Mouse (Mus musculus) T-helper 1 cell (primary cell): ENCODE data around the gene Magi2.
"Not testable (repeated sequence)": the region's sequence is repeated elsewhere in the genome, so short reads cannot be mapped to it uniquely, and the experiment has no call there.

Experiments used
- in situ Hi-C: fragments of 300-600 bp; cut with MboI, MseI; formaldehyde crosslinking; loops from one replicate; pipeline ENCODE4 v1.15.1; 2025; ENCODE audit warnings: high pct_unique_total_duplicates

Gene Magi2

DNA sequence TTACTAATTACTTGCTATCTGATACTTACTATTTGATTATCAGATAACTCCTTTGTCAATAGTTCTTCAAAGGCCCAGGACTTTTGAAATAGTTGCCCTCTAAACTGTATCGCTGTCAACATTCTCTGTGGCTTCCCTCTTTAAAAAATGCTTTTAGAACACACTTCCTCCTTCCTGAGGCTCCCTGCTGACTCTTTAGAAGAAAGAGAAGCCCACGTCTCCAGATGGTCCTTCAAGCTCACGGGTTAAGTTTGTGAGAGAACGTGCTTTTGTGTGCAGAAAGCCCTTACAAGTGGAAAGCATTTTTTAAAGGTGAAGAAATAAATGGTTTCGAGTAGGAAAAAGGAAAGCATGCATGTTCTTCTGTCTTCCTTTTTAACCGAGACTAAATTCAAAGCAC is 1267.2 kb downstream of the Magi2 start:
- in situ Hi-C loops, result no loop called here

DNA sequence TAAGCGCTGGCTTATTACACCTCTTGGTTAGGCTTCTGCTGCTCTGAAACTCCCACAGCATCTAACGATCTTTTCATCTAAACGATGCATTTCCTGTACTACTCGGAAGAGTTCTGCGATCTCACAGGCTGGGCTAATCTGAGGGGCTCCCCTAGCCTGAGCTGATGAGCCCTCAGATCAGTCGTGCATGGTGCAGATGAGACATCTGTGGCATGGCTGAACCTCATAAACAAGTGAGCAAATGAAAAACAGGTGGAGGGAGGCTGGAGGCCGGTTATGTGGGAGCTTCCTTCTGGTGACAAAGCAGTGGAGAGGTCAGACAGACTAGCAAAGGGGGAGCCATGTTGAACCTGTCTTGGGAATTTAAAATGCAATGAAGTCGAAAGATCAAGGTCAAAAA is 1270.1 kb downstream of the Magi2 start:
- in situ Hi-C loops, result no loop called here

DNA sequence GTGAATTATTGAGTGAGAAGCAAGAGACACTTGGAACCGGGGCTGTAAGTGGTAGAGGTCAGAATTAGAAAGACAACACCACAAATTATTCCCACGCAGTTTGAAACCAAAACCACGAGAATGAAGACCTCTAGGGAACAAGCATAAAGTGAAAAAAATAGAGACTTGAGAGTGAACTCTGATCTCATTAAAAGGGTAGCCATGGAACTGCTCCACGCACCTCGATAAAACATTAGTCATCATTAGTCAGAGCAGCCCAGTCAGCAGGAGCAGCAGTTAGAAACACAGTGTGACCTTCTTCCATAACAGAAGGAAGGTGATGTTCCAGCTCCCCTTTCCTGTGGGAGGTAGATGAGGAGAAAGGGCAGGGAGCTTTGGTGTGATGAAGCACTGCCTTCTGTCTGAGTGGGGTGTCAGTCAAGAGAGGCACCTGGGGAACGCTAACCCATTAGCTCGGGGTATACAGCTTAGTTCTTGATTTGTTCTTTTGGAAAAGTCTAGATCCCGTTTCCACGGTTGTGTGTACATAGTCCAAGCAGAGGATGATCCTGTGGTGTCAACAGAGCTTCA is 1272.3 kb downstream of the Magi2 start:
- in situ Hi-C loops, result no loop called here

DNA sequence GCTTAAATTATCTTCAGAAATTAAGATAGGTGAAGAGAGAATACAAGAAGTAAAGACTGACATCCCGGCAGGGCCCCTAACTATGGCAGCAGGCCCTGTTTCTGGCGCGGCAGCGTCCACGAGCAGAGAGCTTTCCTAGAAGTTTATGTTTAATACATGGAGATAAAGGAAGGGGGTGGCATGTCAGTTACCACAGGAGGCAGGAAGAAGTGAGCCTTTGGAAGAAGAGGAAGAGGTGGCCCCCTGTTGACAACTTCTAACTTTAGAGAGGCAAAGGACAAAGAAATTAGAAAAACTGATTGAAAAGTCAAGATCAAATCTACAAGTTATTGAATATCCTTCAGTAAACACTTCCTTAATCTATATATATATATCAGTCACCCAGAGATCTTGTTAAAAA is 1281.8 kb downstream of the Magi2 start:
- in situ Hi-C loops, result no loop called here

DNA sequence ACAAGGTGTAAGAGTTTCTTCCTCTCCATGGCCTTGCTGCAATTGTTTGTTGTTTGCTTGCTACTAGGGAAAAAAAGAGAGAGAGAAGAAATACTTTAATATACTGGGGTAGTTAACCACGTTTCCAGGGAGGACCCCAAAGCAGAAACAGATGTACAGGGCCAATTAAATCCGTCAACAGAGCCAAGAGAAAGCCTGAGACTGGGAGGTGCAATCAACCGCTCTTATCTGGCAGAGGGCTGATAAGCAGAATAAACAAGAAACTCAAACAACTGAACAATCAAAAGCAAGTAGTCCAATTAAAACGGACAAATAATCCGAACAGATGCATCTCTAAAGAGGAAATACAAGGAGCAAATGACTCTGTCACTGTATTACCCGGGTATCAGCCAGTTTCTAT is 1282.8 kb downstream of the Magi2 start:
- in situ Hi-C loops, result no loop called here

DNA sequence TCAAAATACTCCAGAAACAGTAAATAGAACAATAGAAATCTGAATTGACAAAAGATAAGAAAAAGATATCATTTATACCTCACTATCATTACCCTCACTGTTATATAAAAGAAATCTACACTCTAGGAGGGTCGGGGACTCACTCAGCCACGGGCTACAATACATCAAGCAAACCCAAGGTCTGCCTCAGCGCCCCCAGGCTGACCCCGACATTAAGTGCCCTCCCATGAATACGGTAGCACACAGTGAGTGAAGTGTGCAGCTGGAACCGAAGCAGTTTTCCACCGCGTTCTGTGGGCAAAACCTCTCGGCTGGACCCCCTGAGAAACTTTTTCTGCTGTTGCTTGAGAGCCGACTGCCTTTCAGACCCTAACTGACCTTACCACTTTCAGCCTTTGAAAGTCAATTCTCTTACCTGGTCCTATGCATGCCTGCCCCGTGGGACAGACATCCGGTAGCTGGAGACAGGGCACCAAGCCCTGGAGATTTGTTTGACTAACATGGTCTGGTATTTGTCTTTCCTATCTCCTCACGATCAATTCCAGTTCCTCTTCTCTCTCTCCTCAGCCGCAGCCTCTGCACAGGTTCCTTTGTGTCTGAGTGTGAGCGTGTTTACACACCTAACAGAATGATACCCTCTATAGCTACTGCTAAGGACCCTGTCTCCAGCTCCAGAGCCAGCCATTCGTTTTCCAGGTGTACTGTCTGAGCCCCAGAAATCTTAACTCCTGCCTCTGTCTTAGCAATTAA is 1285.7 kb downstream of the Magi2 start:
- in situ Hi-C loops, result no loop called here

DNA sequence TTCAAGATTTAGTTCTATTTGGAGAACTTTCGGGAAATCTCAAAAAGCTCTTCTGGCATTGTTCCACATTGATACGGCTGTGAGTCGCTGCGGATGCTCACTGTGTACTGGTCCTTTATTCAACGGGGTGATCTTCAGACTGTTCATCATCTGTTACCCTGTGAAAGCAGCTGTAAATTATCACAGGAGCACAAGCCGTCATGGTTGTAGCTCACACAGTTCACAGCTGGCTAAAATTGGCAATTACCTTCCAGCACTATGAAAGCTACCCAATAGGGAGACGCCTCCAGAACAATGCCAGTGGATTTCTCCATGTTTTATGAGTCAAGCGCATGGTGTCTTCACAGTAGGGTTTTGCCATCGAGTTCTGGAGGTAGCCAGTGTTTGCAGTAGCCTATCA is 1294.8 kb downstream of the Magi2 start:
- in situ Hi-C loops, result no loop called here

DNA sequence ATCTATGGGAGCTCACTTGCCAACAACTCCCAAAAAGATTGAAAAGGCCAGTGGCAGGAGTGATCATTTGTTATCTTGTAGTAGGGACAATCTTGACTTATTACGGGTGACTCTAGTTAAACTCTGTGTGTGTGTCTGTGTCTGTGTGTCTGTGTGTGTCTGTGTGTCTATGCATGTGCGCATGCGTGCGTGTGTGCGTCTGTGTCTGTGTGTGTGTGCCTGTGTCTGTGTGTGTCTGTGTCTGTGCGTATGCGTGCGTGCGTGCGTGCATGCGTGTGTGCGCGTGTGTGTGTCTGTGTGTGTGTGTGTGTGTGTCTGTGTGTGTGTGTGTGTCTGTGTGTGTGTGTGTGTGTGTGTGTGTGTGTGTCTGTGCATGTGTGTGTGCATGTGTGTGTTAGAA is 1295.2 kb downstream of the Magi2 start:
- in situ Hi-C loops, result no loop called here

DNA sequence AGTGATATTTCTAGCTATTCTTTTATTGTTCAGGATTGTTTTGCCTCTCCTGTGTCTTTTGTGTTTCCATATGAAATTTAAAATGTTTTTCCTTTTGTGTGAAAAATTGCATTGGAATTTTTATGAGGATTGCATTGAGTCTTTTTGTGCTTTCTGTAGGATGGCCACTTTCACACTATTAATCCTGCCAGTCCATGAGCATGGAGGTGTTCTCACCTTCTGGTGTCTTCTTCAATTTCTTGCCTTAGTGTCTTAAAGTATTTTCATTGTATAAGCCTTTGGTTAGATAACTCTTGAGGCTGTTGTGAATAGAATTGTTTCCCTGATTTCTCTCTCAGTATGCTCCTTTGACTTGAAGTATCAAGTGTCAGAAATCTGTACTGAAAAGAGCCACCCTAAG is 1296.9 kb downstream of the Magi2 start:
- in situ Hi-C loops, result no loop called here

DNA sequence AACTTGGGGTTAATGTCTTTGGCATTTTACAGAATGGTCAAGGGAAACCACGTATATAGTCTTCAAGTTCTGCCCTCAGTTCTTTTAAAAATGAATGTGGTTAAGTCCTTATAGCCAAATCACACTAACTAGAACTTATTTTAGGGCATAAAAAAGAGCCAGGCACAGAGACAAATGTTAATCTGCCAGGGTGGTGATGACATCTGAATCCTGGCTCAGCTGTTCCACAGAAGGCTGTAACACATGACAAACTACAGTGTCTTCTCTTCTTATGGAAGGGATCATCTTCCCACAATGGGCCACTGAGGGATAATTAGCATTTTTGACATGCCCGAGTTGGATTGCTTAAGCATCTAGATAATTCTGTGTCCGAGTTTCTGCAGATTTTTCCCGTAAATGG is 1299.8 kb downstream of the Magi2 start:
- in situ Hi-C loops, result not testable (repeated sequence)

DNA sequence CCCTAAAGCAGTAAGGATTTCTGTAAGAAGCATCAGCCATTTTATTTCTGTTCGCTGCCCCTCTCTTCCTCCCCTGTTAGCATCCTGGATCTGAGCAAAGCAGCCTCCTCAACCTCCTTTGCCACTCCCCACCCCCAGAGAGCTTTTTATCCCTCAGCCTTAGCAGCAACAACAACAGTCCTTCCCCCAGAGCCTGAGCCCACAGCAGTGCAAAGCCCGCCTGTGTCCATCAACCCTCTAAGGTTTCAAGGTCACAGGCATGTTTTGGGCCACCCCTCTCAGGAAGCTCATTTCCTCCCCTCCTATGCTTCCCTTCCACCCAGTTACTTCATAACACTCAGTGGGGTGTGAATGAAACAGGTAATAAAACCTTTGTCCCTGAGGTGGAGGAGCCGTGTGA is 1309.7 kb downstream of the Magi2 start:
- in situ Hi-C loops, result no loop called here

DNA sequence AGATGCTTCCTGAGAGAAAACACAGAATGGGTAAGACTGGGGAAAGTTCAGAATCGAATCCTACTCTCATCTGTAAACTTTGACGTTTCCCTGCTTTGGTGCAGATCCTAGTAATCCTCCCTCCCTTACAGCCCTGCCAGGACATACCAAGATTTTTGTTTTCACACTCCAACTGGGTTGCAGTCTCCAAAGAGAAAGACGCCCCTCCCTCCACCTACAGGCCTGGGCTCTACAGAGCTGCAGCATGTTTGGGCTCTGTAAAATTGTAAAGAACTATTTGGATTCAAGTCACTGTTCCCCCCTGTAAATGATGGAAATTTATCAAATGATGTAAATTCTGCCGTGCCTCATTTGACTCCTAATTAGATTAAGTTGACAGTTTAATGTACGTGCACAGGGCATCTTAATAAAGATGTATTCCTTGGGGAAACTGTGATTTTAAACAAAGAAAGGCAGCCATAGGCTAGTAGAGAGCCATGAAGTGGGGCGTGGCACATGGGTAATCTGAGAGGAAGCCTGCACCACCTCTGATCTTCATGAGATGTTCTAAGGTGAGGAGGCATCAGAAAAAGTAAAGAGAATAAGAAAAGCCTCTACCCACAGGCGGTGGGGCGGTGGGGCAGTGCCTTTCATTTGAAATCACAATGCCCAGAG is 1310.7 kb downstream of the Magi2 start:
- in situ Hi-C loops, result no loop called here

DNA sequence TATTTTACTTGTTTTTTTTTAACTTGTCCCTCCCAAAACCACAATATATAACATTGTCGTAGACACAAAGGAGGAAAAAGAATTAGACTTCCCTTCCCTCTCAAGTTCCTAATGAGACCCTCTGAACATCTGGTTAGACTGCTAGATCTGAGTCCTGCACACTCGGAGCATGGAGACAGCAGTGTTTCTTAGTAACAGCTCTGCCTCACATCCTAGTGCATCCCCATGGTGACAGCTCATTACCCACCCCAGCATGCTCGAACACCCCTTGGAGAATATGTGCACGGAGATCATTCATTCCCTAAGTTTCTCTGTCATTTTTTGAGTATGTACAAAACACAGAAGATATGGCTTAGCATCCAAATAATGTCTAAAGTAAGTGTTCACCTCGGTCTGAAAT is 1317.5 kb downstream of the Magi2 start:
- in situ Hi-C loops, result no loop called here

DNA sequence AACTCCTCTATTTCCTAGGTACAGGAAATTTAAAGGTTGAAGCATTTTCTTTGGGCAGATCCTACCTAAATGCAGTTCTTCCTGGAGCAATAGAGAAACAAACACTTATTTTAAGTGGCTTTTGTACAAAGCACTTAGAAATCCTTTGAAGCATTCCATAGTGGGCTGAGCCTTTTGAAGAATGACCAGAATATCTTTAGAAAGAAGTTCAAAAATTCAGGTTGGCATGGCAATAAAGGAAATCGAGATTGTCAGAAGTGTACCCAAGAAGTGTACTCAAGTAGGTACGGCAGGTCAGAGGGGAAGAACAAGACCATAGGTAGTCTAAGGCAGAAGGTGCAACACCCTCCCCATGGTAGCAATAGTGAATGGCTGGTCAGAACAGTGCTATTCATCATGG is 1332.5 kb downstream of the Magi2 start:
- in situ Hi-C loops, result no loop called here

DNA sequence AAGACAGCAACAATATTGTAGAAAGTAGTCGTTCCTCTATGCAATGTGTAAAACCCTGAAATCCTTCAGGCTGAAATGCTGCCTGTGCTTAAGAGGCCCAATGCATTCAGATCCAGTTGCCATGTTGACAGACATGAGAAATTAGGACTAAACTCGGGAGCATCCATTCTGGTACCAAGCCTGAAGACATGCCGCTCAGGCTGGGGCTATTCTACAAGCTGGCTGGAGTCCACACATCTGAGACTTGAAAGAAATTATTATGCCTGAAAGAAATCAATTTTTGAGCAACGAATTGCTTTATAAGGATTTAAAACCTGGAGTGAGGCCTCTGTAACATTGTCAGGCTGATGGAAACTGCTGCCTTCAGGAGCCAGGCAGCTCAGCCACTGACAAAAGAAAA is 1333.0 kb downstream of the Magi2 start:
- in situ Hi-C loops, result no loop called here

DNA sequence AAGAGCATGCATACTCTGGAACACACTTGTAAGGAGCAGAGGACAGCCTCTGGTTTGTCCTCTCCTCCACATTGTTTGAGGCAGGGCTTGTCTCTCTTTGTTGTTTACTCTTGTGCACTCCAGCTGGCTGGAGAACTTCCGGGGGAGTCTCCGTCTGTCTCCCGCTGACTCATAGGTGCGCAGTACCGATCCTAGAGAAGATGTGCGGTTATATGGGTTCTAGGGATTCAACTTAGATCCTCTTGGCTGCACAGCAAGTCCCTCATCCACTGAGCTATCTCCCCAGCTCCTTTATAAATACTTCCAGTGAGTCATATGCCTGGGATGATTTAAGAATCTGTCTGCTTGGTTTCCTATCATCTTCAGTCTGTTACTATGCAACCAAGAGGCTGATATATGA is 1341.6 kb downstream of the Magi2 start:
- in situ Hi-C loops, result no loop called here

DNA sequence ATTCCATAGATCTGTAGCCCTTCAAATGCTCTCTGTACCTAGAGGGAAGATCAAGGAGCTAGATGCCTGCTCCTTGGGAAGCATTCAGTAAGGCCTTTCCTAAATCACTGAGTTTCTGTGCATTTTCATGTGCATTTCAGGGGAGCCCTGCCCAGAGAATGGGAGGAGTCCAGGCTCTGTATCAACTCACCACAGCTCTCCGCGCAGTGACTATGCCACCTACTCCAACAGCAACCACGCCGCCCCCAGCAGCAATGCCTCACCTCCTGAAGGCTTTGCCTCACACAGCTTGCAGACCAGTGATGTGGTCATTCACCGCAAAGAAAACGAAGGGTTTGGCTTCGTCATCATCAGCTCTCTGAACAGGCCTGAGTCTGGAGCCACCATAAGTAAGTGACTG is 1342.1 kb downstream of the Magi2 start:
- in situ Hi-C loops, result no loop called here

DNA sequence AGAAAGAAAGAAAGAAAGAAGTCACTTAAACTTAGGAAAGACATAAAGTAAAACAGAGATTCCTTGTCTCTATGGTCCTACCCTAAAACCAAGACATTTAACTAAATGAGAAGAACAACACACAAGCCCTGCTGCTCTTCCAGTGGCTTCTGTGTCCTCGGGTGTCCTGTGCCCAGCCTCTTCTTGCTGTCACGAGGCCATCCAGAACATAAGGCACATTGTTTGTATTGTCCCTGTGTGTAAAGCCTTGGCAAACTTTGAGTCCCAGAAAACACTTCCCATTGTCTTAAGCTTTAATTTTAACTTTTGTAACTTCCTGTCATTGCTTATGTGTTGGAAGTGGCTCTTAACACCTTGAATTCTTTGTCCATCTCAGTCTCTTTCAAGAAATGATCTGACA is 1348.0 kb downstream of the Magi2 start:
- in situ Hi-C loops, result no loop called here

DNA sequence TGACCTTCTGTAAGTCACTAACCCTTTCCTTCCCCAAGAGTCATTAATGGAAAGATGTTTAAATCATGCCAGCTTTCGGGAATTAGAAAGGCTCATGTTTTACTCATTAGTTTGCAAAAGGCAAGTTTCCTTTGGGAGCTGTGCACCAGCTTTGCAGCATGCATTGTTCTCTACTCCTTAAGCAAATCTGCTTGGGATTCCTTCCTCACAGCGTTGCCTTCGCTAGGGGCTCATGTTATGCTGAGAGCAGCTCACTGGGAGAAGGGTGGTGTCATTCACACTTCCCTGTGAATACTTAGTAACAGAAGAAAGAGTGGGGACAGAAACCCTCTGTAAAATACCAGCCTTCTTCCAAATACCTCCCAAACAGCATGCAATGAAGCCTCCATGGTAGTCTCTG is 1349.0 kb downstream of the Magi2 start:
- in situ Hi-C loops, result no loop called here

DNA sequence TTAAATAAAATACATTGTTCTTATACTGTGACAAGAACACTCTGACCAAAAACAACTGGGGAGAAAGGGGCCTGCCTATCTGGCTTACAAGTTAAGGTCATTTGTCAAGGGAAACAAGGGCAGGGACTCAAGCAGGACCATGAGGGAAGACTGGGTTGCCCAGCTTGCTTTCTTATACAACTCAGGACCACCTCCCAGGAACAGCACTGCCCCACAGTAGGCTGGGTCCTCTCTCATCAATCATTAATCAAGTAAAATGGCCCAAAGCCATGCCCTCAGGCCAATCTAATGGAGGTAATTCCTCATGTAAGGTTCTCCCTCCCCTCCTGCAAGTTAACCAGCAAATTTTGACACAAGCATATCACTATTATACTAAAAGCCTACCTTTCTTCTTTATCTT is 1349.4 kb downstream of the Magi2 start:
- in situ Hi-C loops, result no loop called here

DNA sequence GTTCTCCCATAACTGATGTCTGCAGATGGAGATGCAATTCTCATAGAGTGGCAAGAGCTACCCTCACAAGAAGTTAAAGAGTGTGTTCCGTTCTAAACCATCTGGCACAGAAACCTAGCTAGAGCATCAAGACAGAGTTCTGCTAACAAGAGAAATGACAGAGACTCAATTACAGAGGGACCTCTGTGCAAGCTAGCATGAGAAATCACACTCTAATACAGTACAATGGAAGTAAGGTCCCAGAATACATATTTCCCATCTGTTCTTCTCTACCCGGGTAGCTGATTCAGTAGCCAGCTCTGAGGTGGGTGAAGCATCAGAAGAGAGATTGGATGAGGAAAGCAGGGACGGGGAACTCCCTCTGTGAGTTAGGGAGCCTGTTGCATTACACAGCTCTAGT is 1351.8 kb downstream of the Magi2 start:
- in situ Hi-C loops, result no loop called here

DNA sequence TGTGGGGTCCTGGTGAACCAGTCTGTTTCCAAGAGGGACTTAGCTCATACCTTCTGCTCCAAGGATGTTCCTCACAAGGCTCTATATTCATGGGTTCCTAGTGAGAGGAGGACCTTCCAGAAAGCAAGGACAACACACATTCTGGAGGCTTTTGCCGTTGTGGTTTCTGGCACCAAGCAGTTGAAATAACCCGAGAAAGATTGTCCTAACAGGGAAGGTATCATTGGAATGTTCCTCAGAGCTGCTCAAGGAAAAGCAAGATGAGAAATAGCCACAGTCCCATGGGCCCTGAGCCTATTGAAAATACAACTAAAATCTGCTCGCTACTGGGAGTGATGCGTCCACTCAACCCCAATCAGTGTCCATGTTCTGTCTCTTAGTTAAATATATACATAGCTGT is 1353.8 kb downstream of the Magi2 start:
- in situ Hi-C loops, result no loop called here

DNA sequence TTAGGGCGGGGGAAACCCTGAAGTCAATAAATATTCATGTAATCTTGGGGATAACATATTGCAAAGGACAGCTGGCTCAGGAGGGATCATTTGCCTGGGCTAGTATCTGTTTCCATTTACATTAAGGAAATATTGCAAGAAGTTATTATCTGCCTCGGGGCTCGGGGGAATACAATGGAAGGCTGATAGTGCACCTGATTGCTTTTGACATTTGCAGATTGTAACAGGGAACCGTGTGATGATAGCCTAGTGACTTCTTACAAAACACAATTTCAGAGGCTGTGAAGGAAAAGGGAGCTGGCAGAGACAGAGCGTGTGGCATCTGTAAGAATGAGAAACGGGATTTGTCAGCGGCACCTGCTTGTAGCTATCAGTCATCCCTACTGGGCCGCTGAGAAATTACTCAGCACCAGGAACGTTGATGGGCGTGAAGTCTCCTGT is 1356.2 kb downstream of the Magi2 start:
- in situ Hi-C loops, result no loop called here
